Mouse (Mus musculus): Measurements from ENCODE around the gene Igsf3. TPM values are rescaled to one million over a fixed set of nuclear protein-coding genes. Genes with fewer than 3 reads are reported as not detected.

Igsf3 gene
- polyA plus RNA-seq, 1 experiment from 2014 or later: 4.3 TPM

- Histone ChIP-seq H3K27me3 (ENCODE audit: control insufficient read depth, insufficient read depth, low read depth, low read length) (no peaks in the 10 kb centered on the region), H3K4me3 (ENCODE audit: low read depth, low read length) (no peak overlapping the region), H3K36me3 (ENCODE audit: control insufficient read depth, insufficient read depth) (no peaks in the 10 kb centered on the region), H3K4me2 (ENCODE audit: low read depth, low read length) (no peak overlapping the region), H3K9me3 (replicated peaks; ENCODE audit: control insufficient read depth, low read length) (no peaks in the 10 kb centered on the region), H3K4me1 (ENCODE audit: control insufficient read depth, low read depth, low read length) (peaks cover 9% of the 10 kb centered on the region), H3K9ac (ENCODE audit: low read depth, low read length) (no peak overlapping the region), H3K27ac (ENCODE audit: low read length) (no peak overlapping the region)
- no peak for ATAC-seq (ENCODE audit: low read depth)
- 58% methylated on average over 3 of the region's 3 CpGs for WGBS (ENCODE audit: insufficient replicate concordance)
These were observed 130.9 kb downstream of the Igsf3 start for GRCm38 (mm10) chr3:101507766-101508165.

DNA sequence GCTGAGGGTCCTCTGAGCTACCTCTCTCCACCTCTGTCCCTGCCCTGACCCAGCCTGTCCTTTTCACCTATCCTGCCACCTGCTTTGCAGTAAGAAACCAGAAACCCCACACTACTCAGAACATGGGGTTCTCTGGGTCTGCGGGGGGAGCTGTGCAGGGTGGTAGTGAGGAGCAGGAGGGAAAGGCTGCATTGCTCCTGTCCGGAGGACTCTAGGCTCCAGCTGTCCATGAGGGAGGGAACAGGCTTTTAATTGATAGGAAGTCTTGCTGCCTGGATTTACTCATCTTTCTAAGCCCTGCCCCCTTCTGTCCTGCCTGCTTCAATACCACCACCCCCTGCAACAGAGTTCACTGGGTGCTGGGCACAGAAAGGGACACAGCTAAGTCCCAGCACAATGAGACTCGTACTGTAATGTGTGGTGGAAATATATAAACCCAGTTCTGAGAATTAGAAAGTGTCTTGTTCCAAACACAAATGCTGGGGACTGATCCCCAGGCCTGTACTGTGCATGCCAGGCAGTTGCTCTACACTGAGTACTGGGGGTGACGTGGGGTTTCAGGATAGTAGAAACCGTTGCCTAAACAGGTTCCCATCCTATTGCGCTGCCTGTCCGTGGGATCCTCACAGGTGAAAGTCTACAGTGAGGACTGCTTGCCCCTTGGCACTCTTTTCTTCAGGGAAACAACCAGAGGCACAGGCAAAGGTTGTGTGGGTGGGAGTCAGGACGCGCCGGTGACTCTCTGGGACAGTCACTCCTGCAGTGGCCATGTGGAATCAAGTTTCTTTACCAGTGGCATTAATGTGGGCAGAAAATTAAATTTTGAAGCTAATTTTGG, 133.0 kb downstream of the Igsf3 start:
- WGBS (ENCODE audit: insufficient replicate concordance): 79% methylated on average over 10 of the region's 10 CpGs
- Histone ChIP-seq H3K27me3 (ENCODE audit: control insufficient read depth, insufficient read depth, low read depth, low read length) (no peaks in the 10 kb centered on the region), H3K4me3 (ENCODE audit: low read depth, low read length) (no peak overlapping the region), H3K27ac (ENCODE audit: low read length) (no peak overlapping the region), H3K36me3 (ENCODE audit: control insufficient read depth, insufficient read depth) (no peaks in the 10 kb centered on the region), H3K4me2 (ENCODE audit: low read depth, low read length) (no peak overlapping the region), H3K4me1 (ENCODE audit: control insufficient read depth, low read depth, low read length) (peaks cover 9% of the 10 kb centered on the region), H3K9ac (ENCODE audit: low read depth, low read length) (no peak overlapping the region), H3K9me3 (replicated peaks; ENCODE audit: control insufficient read depth, low read length) (no peaks in the 10 kb centered on the region)
- no peak for ATAC-seq (ENCODE audit: low read depth)

- H3K36me3 ChIP-seq (ENCODE audit: control insufficient read depth, insufficient read depth): no peaks in the 10 kb centered on the region
- H3K9ac ChIP-seq (ENCODE audit: low read depth, low read length): no peak overlapping the region
- H3K9me3 ChIP-seq (replicated peaks; ENCODE audit: control insufficient read depth, low read length): no peaks in the 10 kb centered on the region
- no peak overlapping the region for H3K27ac ChIP-seq (ENCODE audit: low read length)
- peaks cover 9% of the 10 kb centered on the region for H3K4me1 ChIP-seq (ENCODE audit: control insufficient read depth, low read depth, low read length)
- ATAC-seq (ENCODE audit: low read depth): no peak
- H3K4me3 ChIP-seq (ENCODE audit: low read depth, low read length): no peak overlapping the region
- no peak overlapping the region for H3K4me2 ChIP-seq (ENCODE audit: low read depth, low read length)
- WGBS (ENCODE audit: insufficient replicate concordance): 69% methylated on average over 5 of the region's 5 CpGs
- H3K27me3 ChIP-seq (ENCODE audit: control insufficient read depth, insufficient read depth, low read depth, low read length): no peaks in the 10 kb centered on the region
These were observed 133.7 kb downstream of the Igsf3 start for GRCm38 (mm10) chr3:101510632-101511031.

Other genes starting within 250 kb of the Igsf3 start
- gene Cd2, start 89.1 kb upstream of the Igsf3 start, polyA plus RNA-seq (2015; fragmentation: Nextera tagmentation; extraction: Ambion mirVana): 0.08 and 0.17 TPM in 2 replicates
- gene Atp1a1, start 227.6 kb downstream of the Igsf3 start, polyA plus RNA-seq (2015; fragmentation: Nextera tagmentation; extraction: Ambion mirVana): 42.1 and 45.4 TPM in 2 replicates

Data from liver, embryonic 16.5 days (tissue).